Mouse (Mus musculus) heart, adult 2 months (tissue): ENCODE data around the gene Klhdc8a. TPM values are rescaled to one million over a fixed set of nuclear protein-coding genes. Genes with fewer than 3 reads are reported as not detected.

Source experiments
- DNase-seq, 2 experiments: peaks; one replicate each; pipeline ENCODE4 v3.0.0; 2021
- H3K27ac ChIP-seq: fragments of 200-600 bp; 2 replicates; pipeline ENCODE4 v1.8.1; 2022
- H3K27me3 ChIP-seq: fragments of 200-500 bp; 2 replicates; pipeline ENCODE4 v1.6.1; 2012; ENCODE audit warnings: mild to moderate bottlenecking, low read length, inconsistent platforms, mixed read lengths; ENCODE audit not compliant: control insufficient read depth, insufficient read depth
- H3K36me3 ChIP-seq: fragments of 200-500 bp; 2 replicates; pipeline ENCODE4 v1.6.1; 2012; ENCODE audit warnings: low read length, inconsistent platforms; ENCODE audit not compliant: control insufficient read depth, insufficient read depth
- H3K4me1 ChIP-seq: fragments of 200-500 bp; 2 replicates; pipeline ENCODE4 v1.6.1; 2011; ENCODE audit warnings: low read length; ENCODE audit not compliant: control insufficient read depth, insufficient read depth
- H3K4me3 ChIP-seq: fragments of 200-600 bp; 2 replicates; pipeline ENCODE4 v1.8.1; 2022
- H3K79me2 ChIP-seq: fragments of 200-500 bp; replicated peaks from 2 replicates; pipeline ENCODE4 v1.6.1; 2012; ENCODE audit warnings: mild to moderate bottlenecking, inconsistent platforms, low read length, moderate library complexity, mixed read lengths; ENCODE audit not compliant: control insufficient read depth, insufficient read depth
- H3K9ac ChIP-seq: fragments of 200-500 bp; 2 replicates; pipeline ENCODE4 v1.6.1; 2012; ENCODE audit warnings: low read depth, mild to moderate bottlenecking, control low read depth, inconsistent platforms, low read length, mixed read lengths
- CTCF ChIP-seq: fragments of 200-600 bp; IDR thresholded peaks from 2 replicates; pipeline ENCODE4 v1.8.1; 2022; ENCODE audit warnings: antibody characterized with exemption, mild to moderate bottlenecking, moderate library complexity
- EP300 ChIP-seq: fragments of 200-500 bp; IDR thresholded peaks from 2 replicates; pipeline ENCODE4 v1.6.1; 2011; ENCODE audit warnings: low read depth, low read length, control low read depth; ENCODE audit not compliant: insufficient read depth
- POLR2A ChIP-seq: fragments of 200-500 bp; IDR thresholded peaks from 2 replicates; pipeline ENCODE4 v1.6.1; 2011; ENCODE audit warnings: mild to moderate bottlenecking, low read depth, low read length, control low read depth; ENCODE audit not compliant: insufficient read depth
- WGBS: fragments of 180-500 bp; shearing (Covaris S2); methylation state at CpG from one replicate; pipeline ENCODE4 v1.1.7; 2018; 5-methylcytosine and 5-hydroxymethylcytosine counted together
- intact Hi-C: fragments of 180-260 bp; cut with DNase I; formaldehyde crosslinking; loops from one replicate; pipeline ENCODE4 v1.15.1; 2025
- polyA plus RNA-seq: library from polyadenylated mRNA; depleted of rRNA; stranded (reverse); fragments of >200 nt; gene quantifications from 2 replicates; pipeline ENCODE4 v1.2.3, GENCODE M21; 2012
- total RNA-seq, 2 experiments: library from RNA; stranded (reverse); gene quantifications; 2 replicates each; pipeline ENCODE4 v1.2.3; 2021

Klhdc8a gene
- total and polyA plus RNA-seq, 3 experiments, result 15.4 to 21.0 (median 15.9) TPM

- H3K9ac ChIP-seq, result no peak overlapping the region
- H3K27me3 ChIP-seq, result no peaks in the 10 kb centered on the region
- DNase-seq, result no peak
- 58% methylated on average over 9 of the region's 9 CpGs for WGBS
- no peaks in the 10 kb centered on the region for H3K36me3 ChIP-seq
- intact Hi-C loops, result loop anchor here (10.0 kb wide), 1 partner anchor 322 kb away; the partner anchor contains the start of gene Elk4
- H3K79me2 ChIP-seq, result no peaks in the 10 kb centered on the region
- no peak overlapping the region for H3K4me3 ChIP-seq
- no peak overlapping the region for H3K27ac ChIP-seq
- H3K4me1 ChIP-seq, result peaks cover 10% of the 10 kb centered on the region
- TF ChIP-seq POLR2A (no peak), EP300 (no peak), CTCF (no peak)
Measured at GRCm38 (mm10) chr1:132326777-132327176, 28.4 kb downstream of the Klhdc8a start.

DNA sequence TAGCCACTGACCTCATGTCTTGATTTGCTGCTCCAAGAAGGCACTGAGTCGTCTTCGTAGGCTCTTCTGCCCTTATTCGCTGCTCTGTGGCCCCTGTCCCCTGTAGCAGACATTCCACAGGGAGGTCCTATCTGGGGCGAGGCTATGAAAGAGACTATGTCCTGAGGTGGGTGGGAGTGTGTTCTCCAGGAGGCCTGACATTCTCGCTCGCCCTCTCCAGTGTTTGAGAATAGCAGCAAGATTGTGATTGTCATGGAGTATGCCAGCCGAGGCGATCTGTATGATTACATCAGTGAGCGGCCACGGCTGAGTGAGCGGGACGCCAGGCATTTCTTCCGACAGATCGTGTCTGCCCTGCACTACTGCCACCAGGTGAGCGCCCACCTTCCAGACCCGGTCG, 29.1 kb downstream of the Klhdc8a start:
- H3K79me2 ChIP-seq, result no peaks in the 10 kb centered on the region
- no peak overlapping the region for H3K9ac ChIP-seq
- no peaks in the 10 kb centered on the region for H3K36me3 ChIP-seq
- H3K27ac ChIP-seq, result no peak overlapping the region
- intact Hi-C loops, result loop anchor here (10.0 kb wide), 1 partner anchor 323 kb away; the partner anchor contains the start of gene Elk4
- TF ChIP-seq POLR2A, result no peak
- 88% methylated on average over 17 of the region's 17 CpGs for WGBS
- no peak overlapping the region for H3K4me3 ChIP-seq
- no peaks in the 10 kb centered on the region for H3K27me3 ChIP-seq
- H3K4me1 ChIP-seq, result peaks cover 8% of the 10 kb centered on the region
- DNase-seq, result no peak

DNA sequence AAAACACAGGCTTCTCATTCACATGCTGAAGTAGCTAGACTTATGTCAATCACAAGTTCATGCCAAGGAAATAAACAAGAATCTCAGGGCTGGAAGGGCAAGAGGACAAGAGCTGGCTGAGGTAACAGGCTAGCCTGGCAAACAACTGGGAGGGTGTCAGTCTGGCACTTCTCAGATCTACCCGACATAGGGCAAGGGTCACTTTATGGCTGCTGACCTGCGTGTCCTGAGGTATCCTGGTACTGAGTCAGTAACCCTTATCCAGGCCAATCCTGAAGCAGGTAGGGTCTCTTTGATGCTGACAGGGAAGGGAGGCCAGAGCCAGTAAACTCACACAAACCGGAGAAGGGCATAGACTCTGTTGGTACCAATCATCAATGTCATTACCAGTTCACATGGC, 30.1 kb downstream of the Klhdc8a start:
- H3K79me2 ChIP-seq, result no peaks in the 10 kb centered on the region
- peaks cover 8% of the 10 kb centered on the region for H3K4me1 ChIP-seq
- H3K36me3 ChIP-seq, result no peaks in the 10 kb centered on the region
- WGBS, result 91% methylated on average over 3 of the region's 3 CpGs
- H3K27ac ChIP-seq, result no peak overlapping the region
- intact Hi-C loops, result loop anchor here (10.0 kb wide), 1 partner anchor 324 kb away; the partner anchor contains the start of gene Elk4
- H3K4me3 ChIP-seq, result no peak overlapping the region
- H3K27me3 ChIP-seq, result no peaks in the 10 kb centered on the region
- no peak for DNase-seq
- no peak for TF ChIP-seq EP300
- no peak overlapping the region for H3K9ac ChIP-seq

DNA sequence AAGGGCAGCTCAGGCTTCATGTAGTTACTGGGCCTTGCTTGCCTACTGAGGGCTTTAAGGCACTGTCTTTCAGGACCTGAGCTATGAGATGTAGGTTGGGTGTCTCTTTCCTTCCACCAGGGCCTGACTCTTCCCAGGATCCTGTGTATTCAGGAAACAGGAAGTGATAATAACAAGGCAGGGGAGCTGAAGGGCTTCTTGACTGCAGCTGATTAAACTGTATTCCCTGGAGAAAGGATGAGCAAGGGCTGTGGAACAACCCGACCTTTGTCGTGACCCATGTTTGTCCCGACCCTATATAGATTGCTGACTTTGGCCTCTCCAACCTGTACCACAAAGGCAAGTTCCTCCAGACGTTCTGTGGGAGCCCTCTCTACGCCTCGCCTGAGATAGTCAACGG, 31.2 kb downstream of the Klhdc8a start:
- Histone ChIP-seq H3K4me3 (no peak overlapping the region), H3K27ac (no peak overlapping the region), H3K9ac (no peak overlapping the region), H3K27me3 (no peaks in the 10 kb centered on the region), H3K4me1 (peaks cover 16% of the 10 kb centered on the region), H3K36me3 (no peaks in the 10 kb centered on the region), H3K79me2 (no peaks in the 10 kb centered on the region)
- TF ChIP-seq CTCF (no peak), POLR2A (no peak), EP300 (no peak)
- intact Hi-C loops, result loop anchor here (10.0 kb wide), 1 partner anchor 325 kb away; the partner anchor contains the start of gene Elk4
- DNase-seq, result no peak
- 59% methylated on average over 7 of the region's 7 CpGs for WGBS

- 88% methylated on average over 15 of the region's 15 CpGs for WGBS
- intact Hi-C loops, result no loop called here
- TF ChIP-seq CTCF (no peak), POLR2A (no peak), EP300 (no peak)
- H3K4me3 ChIP-seq, result no peak overlapping the region
- H3K79me2 ChIP-seq, result no peaks in the 10 kb centered on the region
- no peak overlapping the region for H3K9ac ChIP-seq
- no peak for DNase-seq
- no peak overlapping the region for H3K27ac ChIP-seq
- H3K36me3 ChIP-seq, result no peaks in the 10 kb centered on the region
- no peaks in the 10 kb centered on the region for H3K27me3 ChIP-seq
- H3K4me1 ChIP-seq, result peaks cover 23% of the 10 kb centered on the region
Measured at GRCm38 (mm10) chr1:132330397-132330796, 32.0 kb downstream of the Klhdc8a start.

- H3K79me2 ChIP-seq, result no peaks in the 10 kb centered on the region
- intact Hi-C loops, result no loop called here
- H3K27me3 ChIP-seq, result no peaks in the 10 kb centered on the region
- WGBS, result 87% methylated on average over 17 of the region's 17 CpGs
- no peak overlapping the region for H3K9ac ChIP-seq
- H3K27ac ChIP-seq, result no peak overlapping the region
- no peak for DNase-seq
- H3K36me3 ChIP-seq, result no peaks in the 10 kb centered on the region
- H3K4me3 ChIP-seq, result no peak overlapping the region
- H3K4me1 ChIP-seq, result peaks cover 30% of the 10 kb centered on the region
- TF ChIP-seq POLR2A, result no peak
- TF ChIP-seq CTCF, result no peak
- TF ChIP-seq EP300, result no peak
Measured at GRCm38 (mm10) chr1:132331283-132331682, 32.9 kb downstream of the Klhdc8a start.
